Mouse (Mus musculus) lung, embryonic 16.5 days (tissue): ENCODE data around the gene Repin1. TPM values are rescaled to one million over a fixed set of nuclear protein-coding genes. Genes with fewer than 3 reads are reported as not detected.
A peak's percentile ranks its signal among the peaks of the same experiment; 100 is the strongest.
"Not testable (repeated sequence)": the region's sequence is repeated elsewhere in the genome, so short reads cannot be mapped to it uniquely, and the experiment has no call there.

Experiments
- ATAC-seq: fragments of 200-750 bp; cut with Nextera tagmentation; 2 replicates; pipeline ENCODE4 v1.8.0; 2017; ENCODE audit warnings: low read depth, mild to moderate bottlenecking, moderate library complexity
- H3K27ac ChIP-seq: fragments of 300-500 bp; sonication (generic); 2 replicates; pipeline ENCODE4 v1.5.1; 2014; ENCODE audit warnings: mild to moderate bottlenecking, control low read depth, low read length
- H3K27me3 ChIP-seq: fragments of 300-500 bp; sonication (generic); 2 replicates; pipeline ENCODE4 v1.6.1; 2014; ENCODE audit warnings: low read depth, low read length, mixed read lengths; ENCODE audit not compliant: control insufficient read depth, insufficient read depth
- H3K36me3 ChIP-seq: fragments of 300-500 bp; sonication (generic); 2 replicates; pipeline ENCODE4 v1.6.1; 2014; ENCODE audit warnings: low read length; ENCODE audit not compliant: control insufficient read depth, insufficient read depth
- H3K4me1 ChIP-seq: fragments of 300-500 bp; sonication (generic); replicated peaks from 2 replicates; pipeline ENCODE4 v1.6.1; 2014; ENCODE audit warnings: low read length, mixed read lengths; ENCODE audit not compliant: control insufficient read depth, insufficient read depth
- H3K4me2 ChIP-seq: fragments of 300-500 bp; sonication (generic); 2 replicates; pipeline ENCODE4 v1.6.1; 2014; ENCODE audit warnings: low read depth, low read length, control low read depth
- H3K4me3 ChIP-seq: fragments of 300-500 bp; sonication (generic); 2 replicates; pipeline ENCODE4 v1.5.1; 2014; ENCODE audit warnings: mild to moderate bottlenecking, low read length, control low read depth
- H3K9ac ChIP-seq: fragments of 300-500 bp; sonication (generic); 2 replicates; pipeline ENCODE4 v1.6.1; 2014; ENCODE audit warnings: low read length, control low read depth
- H3K9me3 ChIP-seq: fragments of 300-500 bp; sonication (generic); 2 replicates; pipeline ENCODE4 v1.6.1; 2016; ENCODE audit warnings: low read length; ENCODE audit not compliant: control insufficient read depth
- WGBS: fragments of 180-500 bp; shearing (Covaris S2); extraction: QIAGEN DNeasy Blood & Tissue Kit; methylation state at CpG from one replicate; pipeline ENCODE4 v1.1.7; 2014; 5-methylcytosine and 5-hydroxymethylcytosine counted together
- polyA plus RNA-seq: library from polyadenylated mRNA; unstranded; fragments of >200 nt; fragmentation: Nextera tagmentation; extraction: Ambion mirVana; gene quantifications from 2 replicates; pipeline ENCODE4 v1.2.1, GENCODE M21; 2015

The Repin1 gene
- polyA plus RNA-seq, 1 experiment from 2014 or later = 32.3 TPM

DNA sequence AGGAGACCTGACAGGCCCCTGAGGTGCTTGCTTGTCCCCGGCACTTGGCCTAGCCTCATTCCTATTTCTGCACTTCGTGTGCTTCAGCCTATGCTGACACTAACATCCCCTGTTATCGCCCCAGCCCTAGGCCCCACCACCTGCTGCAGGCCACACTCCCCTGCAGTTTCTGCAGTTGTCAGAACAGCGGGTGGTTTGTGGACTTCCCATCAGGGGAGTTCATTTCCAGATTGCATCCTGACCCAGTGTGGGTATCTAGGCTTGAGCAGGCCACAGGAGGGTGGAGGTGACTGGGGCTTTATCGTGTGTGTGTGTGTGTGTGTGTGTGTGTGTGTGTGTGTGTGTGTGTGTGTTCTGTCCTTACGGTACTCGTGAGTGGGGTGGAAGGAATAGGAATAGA, 15.8 kb downstream of the Repin1 start:
- no peak overlapping the region for H3K9ac ChIP-seq
- no peaks in the 10 kb centered on the region for H3K4me1 ChIP-seq
- H3K27me3 ChIP-seq = no peaks in the 10 kb centered on the region
- WGBS = 51% methylated on average over 7 of the region's 7 CpGs
- no peak overlapping the region for H3K4me3 ChIP-seq
- H3K4me2 ChIP-seq = no peak overlapping the region
- H3K27ac ChIP-seq = no peak overlapping the region
- no peaks in the 10 kb centered on the region for H3K9me3 ChIP-seq
- peaks cover 2% of the 10 kb centered on the region; the same call in 1 of the 2 replicates for H3K36me3 ChIP-seq
- no peak for ATAC-seq

GRCm38 (mm10) chr6:48610657-48611056, 17.0 kb downstream of the Repin1 start:
- 42% methylated on average over 3 of the region's 3 CpGs for WGBS

GRCm38 (mm10) chr6:48613464-48613863, 19.8 kb downstream of the Repin1 start:
- Histone ChIP-seq H3K36me3 (peaks cover 2% of the 10 kb centered on the region; the same call in 1 of the 2 replicates), H3K27ac (no peak overlapping the region)
- WGBS = 77% methylated on average over 4 of the region's 4 CpGs

More at GRCm38 (mm10) chr6:48610657-48611056, 17.0 kb downstream of the Repin1 start:
- no peak overlapping the region for H3K27ac ChIP-seq
- peaks cover 2% of the 10 kb centered on the region; the same call in 1 of the 2 replicates for H3K36me3 ChIP-seq
- no peaks in the 10 kb centered on the region for H3K4me1 ChIP-seq
- no peaks in the 10 kb centered on the region for H3K9me3 ChIP-seq
- H3K4me2 ChIP-seq = no peak overlapping the region
- no peak overlapping the region for H3K4me3 ChIP-seq
- no peak overlapping the region for H3K9ac ChIP-seq
- no peak for ATAC-seq
- H3K27me3 ChIP-seq = no peaks in the 10 kb centered on the region

GRCm38 (mm10) chr6:48614756-48615155, 21.1 kb downstream of the Repin1 start:
- H3K4me1 ChIP-seq = no peaks in the 10 kb centered on the region
- ATAC-seq = no peak
- no peak overlapping the region for H3K9ac ChIP-seq
- no peak overlapping the region for H3K27ac ChIP-seq
- H3K36me3 ChIP-seq = peaks cover 10% of the 10 kb centered on the region
- WGBS = 86% methylated on average over 5 of the region's 5 CpGs
- H3K4me2 ChIP-seq = no peak overlapping the region
- no peaks in the 10 kb centered on the region for H3K9me3 ChIP-seq
- H3K4me3 ChIP-seq = no peak overlapping the region
- no peaks in the 10 kb centered on the region for H3K27me3 ChIP-seq

More at GRCm38 (mm10) chr6:48613464-48613863, 19.8 kb downstream of the Repin1 start:
- H3K9me3 ChIP-seq = no peaks in the 10 kb centered on the region
- H3K4me3 ChIP-seq = no peak overlapping the region
- H3K4me1 ChIP-seq = no peaks in the 10 kb centered on the region
- H3K27me3 ChIP-seq = no peaks in the 10 kb centered on the region
- no peak overlapping the region for H3K4me2 ChIP-seq
- H3K9ac ChIP-seq = no peak overlapping the region
- no peak for ATAC-seq

DNA sequence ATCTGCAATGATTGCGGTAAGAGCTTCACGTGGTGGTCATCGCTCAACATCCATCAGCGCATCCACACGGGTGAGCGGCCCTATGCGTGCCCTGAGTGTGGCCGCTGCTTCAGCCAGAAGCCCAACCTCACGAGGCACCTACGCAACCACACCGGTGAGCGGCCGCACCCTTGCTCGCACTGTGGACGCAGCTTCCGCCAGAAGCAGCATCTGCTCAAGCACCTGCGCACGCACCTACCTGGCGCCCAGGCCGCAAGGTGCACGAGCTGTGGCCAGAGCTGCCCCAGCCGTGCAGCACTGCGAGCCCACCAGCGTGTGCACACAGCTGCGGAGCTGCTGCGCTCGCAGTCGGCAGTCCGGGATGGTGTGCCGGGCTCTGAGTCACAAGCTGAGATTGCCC, 26.3 kb downstream of the Repin1 start:
- no peaks in the 10 kb centered on the region for H3K27me3 ChIP-seq
- H3K36me3 ChIP-seq = peaks cover 16% of the 10 kb centered on the region
- H3K27ac ChIP-seq = no peak overlapping the region
- H3K9ac ChIP-seq = no peak overlapping the region
- H3K9me3 ChIP-seq = no peaks in the 10 kb centered on the region
- no peaks in the 10 kb centered on the region for H3K4me1 ChIP-seq
- no peak overlapping the region for H3K4me2 ChIP-seq
- 90% methylated on average over 30 of the region's 30 CpGs for WGBS
- H3K4me3 ChIP-seq = no peak overlapping the region
- no peak for ATAC-seq

GRCm38 (mm10) chr6:48622186-48622843, 28.6 kb downstream of the Repin1 start:
- H3K4me3 ChIP-seq, H3K4me2 ChIP-seq, H3K9me3 ChIP-seq, H3K27ac ChIP-seq, ATAC-seq, H3K9ac ChIP-seq, H3K4me1 ChIP-seq, H3K27me3 ChIP-seq: not testable (repeated sequence)
- H3K36me3 ChIP-seq = peaks cover 16% of the 10 kb centered on the region
- WGBS = 80% methylated on average over 8 of the region's 8 CpGs

- ATAC-seq = no peak
- WGBS = 40% methylated on average over 1 of the region's 1 CpGs
- peaks cover 8% of the 10 kb centered on the region for H3K4me1 ChIP-seq
Observed at GRCm38 (mm10) chr6:48623460-48623859, 29.8 kb downstream of the Repin1 start.

GRCm38 (mm10) chr6:48626464-48626863, 32.8 kb downstream of the Repin1 start, which contains the start of gene AI854703:
Gene AI854703 (plus strand): TSS chr6:48626764.
- ATAC-seq = no peak
- Histone ChIP-seq H3K36me3 (no peaks in the 10 kb centered on the region), H3K9me3 (no peaks in the 10 kb centered on the region), H3K4me2 (peak within 1 kb of the TSS; percentile 79), H3K4me1 (peaks cover 17% of the 10 kb centered on the region), H3K9ac (peak within 1 kb of the TSS; percentile 64), H3K27ac (no peak within 1 kb of the TSS), H3K27me3 (peaks cover 39% of the 10 kb centered on the region), H3K4me3 (peak within 1 kb of the TSS; percentile 54)
- 34% methylated on average over 8 of the region's 8 CpGs for WGBS

More at GRCm38 (mm10) chr6:48623460-48623859, 29.8 kb downstream of the Repin1 start:
- Histone ChIP-seq H3K4me3 (no peak overlapping the region), H3K27ac (no peak overlapping the region), H3K9me3 (no peaks in the 10 kb centered on the region), H3K36me3 (peaks cover 16% of the 10 kb centered on the region), H3K27me3 (peaks cover 20% of the 10 kb centered on the region), H3K9ac (no peak overlapping the region), H3K4me2 (no peak overlapping the region)

GRCm38 (mm10) chr6:48626984-48627383, 33.3 kb downstream of the Repin1 start:
- Histone ChIP-seq H3K4me2 (peak overlapping the region; percentile 79), H3K9me3 (no peaks in the 10 kb centered on the region), H3K27ac (no peak overlapping the region), H3K27me3 (peaks cover 39% of the 10 kb centered on the region), H3K36me3 (no peaks in the 10 kb centered on the region), H3K9ac (peak overlapping the region; percentile 64), H3K4me1 (peaks cover 17% of the 10 kb centered on the region), H3K4me3 (peak overlapping the region; percentile 54)
- peak; percentile 61 for ATAC-seq
- under 1% methylated on average over 32 of the region's 32 CpGs for WGBS
